In the genomic region with DNA sequence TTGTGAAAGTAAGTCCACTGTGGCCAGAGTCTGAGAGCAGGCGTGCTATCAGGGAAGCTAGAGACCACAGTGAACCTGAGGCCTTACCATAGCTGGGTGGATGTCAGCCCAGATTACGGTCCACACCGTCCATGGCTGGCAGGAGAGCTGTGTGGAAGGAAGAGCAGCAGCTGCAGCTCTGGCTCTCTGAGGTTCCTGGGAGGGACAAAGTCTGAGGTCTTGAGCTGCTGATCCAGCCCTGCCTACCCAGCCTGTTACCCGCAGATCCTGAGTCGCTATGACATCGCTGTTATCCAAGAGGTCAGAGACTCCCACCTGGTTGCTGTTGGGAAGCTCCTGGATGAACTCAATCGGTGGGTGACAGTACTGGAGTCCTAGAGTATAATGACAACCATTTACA, we compare ENCODE assay signal across 15 mouse cellular contexts. TPM values are rescaled to one million over a fixed set of nuclear protein-coding genes. Genes with fewer than 3 reads are reported as not detected.
"Had no signal": no experiment of that assay in that cellular context is flagged by ENCODE, and none has a peak within 500 bp of the region (broad histone marks: within the 10 kb centered on the region; RNA-seq: fewer than 3 reads in every experiment).

No protein-coding gene starts in this region.

- H3K4me2 ChIP-seq: limb, embryonic 12.5 days; limb, embryonic 15.5 days; liver, embryonic 11.5 days; lung, embryonic 14.5 days; midbrain, embryonic 13.5 days; stomach, embryonic 15.5 days had no signal

- H3K27ac ChIP-seq: hindbrain, postnatal 0 days; kidney, postnatal 0 days; limb, embryonic 12.5 days; limb, embryonic 15.5 days; liver, embryonic 14.5 days; macrophage; midbrain, embryonic 13.5 days; stomach, embryonic 15.5 days had no signal

- H3K27me3 ChIP-seq: limb, embryonic 12.5 days; limb, embryonic 15.5 days; midbrain, embryonic 13.5 days; stomach, embryonic 15.5 days had no signal

- H3K4me1 ChIP-seq: limb, embryonic 12.5 days; limb, embryonic 15.5 days; midbrain, embryonic 13.5 days; stomach, embryonic 15.5 days had no signal

- H3K9ac ChIP-seq: limb, embryonic 12.5 days; limb, embryonic 15.5 days; liver, embryonic 14.5 days; liver, postnatal 0 days; lung, embryonic 14.5 days; midbrain, embryonic 13.5 days; stomach, embryonic 15.5 days had no signal

- ATAC-seq: hindbrain, postnatal 0 days; inflammation-experienced regulatory T-cells, adult 6 months; liver, postnatal 0 days; lung, postnatal 0 days; midbrain, embryonic 13.5 days had no signal

- H3K4me3 ChIP-seq: limb, embryonic 12.5 days; limb, embryonic 15.5 days; midbrain, embryonic 13.5 days; stomach, embryonic 15.5 days had no signal

- H3K9me3 ChIP-seq: limb, embryonic 12.5 days; limb, embryonic 15.5 days; midbrain, embryonic 13.5 days; stomach, embryonic 15.5 days had no signal

- DNase-seq: left cerebral cortex, postnatal 4 days; liver, postnatal 0 days; lung, embryonic 14.5 days; thymus, postnatal 25 days had no signal

RNA-seq across cellular contexts. Expression of gene Dnase1, which starts 0.9 kb away (rescaled TPM):
- polyA plus RNA-seq: macrophage had no signal
